Mouse (Mus musculus) embryonic fibroblast, embryonic 13.5 days (primary cell): ENCODE measurements around the gene Fam187a.

Experiments used
- CTCF ChIP-seq: IDR thresholded peaks from 2 replicates; pipeline ENCODE4 v1.5.1; 2011; ENCODE audit warnings: mild to moderate bottlenecking, control low read depth, low read length, moderate library complexity, borderline replicate concordance; ENCODE audit not compliant: insufficient read depth
- POLR2A ChIP-seq: IDR thresholded peaks from 2 replicates; pipeline ENCODE4 v1.6.1; 2011; ENCODE audit warnings: low read depth, mild to moderate bottlenecking, control low read depth, low read length, moderate library complexity

DNA sequence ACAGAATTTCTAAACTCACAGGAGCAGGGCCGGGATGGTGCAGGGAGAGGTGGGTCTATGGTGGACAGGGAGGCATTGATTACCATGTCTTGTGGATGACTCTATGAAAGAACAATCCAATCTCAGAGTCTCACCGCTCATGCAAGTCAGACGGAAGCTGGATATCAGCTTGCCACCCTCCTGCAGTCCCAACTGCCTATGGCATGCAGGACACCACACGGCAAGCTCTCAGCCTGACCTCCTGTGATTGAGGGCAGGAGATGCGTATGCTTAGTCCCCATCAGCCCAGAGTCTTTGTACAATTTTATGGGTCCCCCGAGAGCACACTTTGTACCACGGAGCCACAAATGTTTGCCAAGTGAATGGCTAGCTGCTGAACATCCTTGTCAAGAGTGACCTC, 18.7 kb downstream of the Fam187a start:
- TF ChIP-seq POLR2A: no peak
- TF ChIP-seq CTCF: no peak
